Mouse (Mus musculus): ENCODE results near the gene Olfr593. TPM values are rescaled to one million over a fixed set of nuclear protein-coding genes. Genes with fewer than 3 reads are reported as not detected.

Olfr593 gene
- total RNA-seq (2023), result not detected

DNA sequence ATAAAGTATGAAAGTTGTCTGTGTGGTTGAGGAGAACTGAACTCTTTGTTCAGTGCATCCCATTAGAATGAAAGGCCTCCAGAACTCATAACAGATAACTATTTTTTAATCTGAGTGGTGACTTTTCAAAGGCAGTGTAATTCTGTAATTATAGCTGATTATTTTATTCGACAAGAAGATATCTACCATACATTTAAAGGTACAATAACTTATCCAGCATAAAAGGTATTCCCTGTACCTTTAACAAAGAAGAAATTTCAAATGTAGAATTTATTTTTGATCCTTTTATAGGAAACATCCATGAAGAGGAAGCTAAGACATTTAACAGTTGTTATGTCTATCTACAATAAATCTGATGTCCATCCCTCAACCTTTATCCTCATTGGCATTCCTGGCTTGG lies at the start of gene Olfr593:
Olfr593 (plus strand) TSS at position 301 of the 400 bp plus-strand sequence.

GRCm38 (mm10) chr7:103178240-103178639 lies 33.4 kb upstream of the Olfr593 start, which contains the start of gene Olfr591:
Gene Olfr591 (minus strand): TSS chr7:103178340.

GRCm38 (mm10) chr7:103184503-103184902 lies 27.2 kb upstream of the Olfr593 start, which contains the start of gene Olfr592:
Gene Olfr592 (plus strand): TSS chr7:103184803.

DNA sequence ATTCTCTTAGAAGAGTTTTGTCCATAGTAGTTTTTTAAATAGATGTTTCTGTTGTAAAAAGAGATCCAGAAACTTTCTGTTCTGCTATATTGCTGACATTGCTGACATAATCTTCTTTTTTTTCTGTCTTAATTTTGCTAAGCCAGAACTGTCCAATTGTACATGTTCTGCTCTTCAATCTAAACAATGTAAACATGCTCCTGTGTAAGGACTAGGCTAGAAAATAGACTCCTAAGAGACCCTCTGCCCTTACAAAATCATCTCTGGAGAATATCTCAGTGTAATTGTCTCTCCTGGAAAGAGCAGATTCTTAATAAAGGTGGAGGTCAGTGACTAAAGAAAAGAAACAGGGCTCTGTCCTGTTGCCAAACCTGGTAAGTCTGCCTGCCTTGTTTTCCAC lies 5.0 kb downstream of the Olfr593 start, which contains the start of gene Olfr594:
Olfr594 (plus strand) TSS at position 301 of the 400 bp plus-strand sequence.

GRCm38 (mm10) chr7:103252405-103252804 lies 40.7 kb downstream of the Olfr593 start, which contains the start of gene Usp17ld:
Gene Usp17ld (minus strand): TSS chr7:103252505.

Other genes with a start within 250 kb of the Olfr593 start
- not detected for gene Olfr576, start 249.2 kb upstream of the Olfr593 start, total RNA-seq (2023)
- not detected for gene Olfr577, start 235.9 kb upstream of the Olfr593 start, total RNA-seq (2023)
- gene Olfr578, start 222.5 kb upstream of the Olfr593 start, total RNA-seq (2023), result not detected
- gene Olfr582, start 173.8 kb upstream of the Olfr593 start, total RNA-seq (2023), result not detected
- not detected for gene Olfr583, start 160.6 kb upstream of the Olfr593 start, total RNA-seq (2023)
- not detected for gene Olfr584, start 130.0 kb upstream of the Olfr593 start, total RNA-seq (2023)
- not detected for gene Olfr585, start 114.1 kb upstream of the Olfr593 start, total RNA-seq (2023)
- gene Olfr586, start 86.2 kb upstream of the Olfr593 start, total RNA-seq (2023), result not detected
- gene Olfr588-ps1, start 71.0 kb upstream of the Olfr593 start, total RNA-seq (2023), result not detected
- not detected for gene Olfr589, start 55.5 kb upstream of the Olfr593 start, total RNA-seq (2023)
- gene Olfr591, start 33.5 kb upstream of the Olfr593 start, total RNA-seq (2023), result not detected
- gene Olfr592, start 27.1 kb upstream of the Olfr593 start, total RNA-seq (2023), result not detected
- gene Olfr594, start 5.1 kb downstream of the Olfr593 start, total RNA-seq (2023), result not detected
- not detected for gene Usp17ld, start 40.6 kb downstream of the Olfr593 start, total RNA-seq (2023)
- not detected for gene Olfr596, start 93.8 kb downstream of the Olfr593 start, total RNA-seq (2023)
- gene Olfr597, start 104.5 kb downstream of the Olfr593 start, total RNA-seq (2023), result not detected
- gene Olfr598, start 111.7 kb downstream of the Olfr593 start, total RNA-seq (2023), result not detected
- gene Olfr599, start 124.1 kb downstream of the Olfr593 start, total RNA-seq (2023), result not detected
- not detected for gene Olfr600, start 137.8 kb downstream of the Olfr593 start, total RNA-seq (2023)
- not detected for gene Olfr601, start 150.8 kb downstream of the Olfr593 start, total RNA-seq (2023)
- gene Olfr603, start 174.3 kb downstream of the Olfr593 start, total RNA-seq (2023), result not detected
- not detected for gene Usp17lc, start 203.2 kb downstream of the Olfr593 start, total RNA-seq (2023)
- gene Olfr605, start 233.6 kb downstream of the Olfr593 start, total RNA-seq (2023), result not detected
- not detected for gene Olfr606, start 237.2 kb downstream of the Olfr593 start, total RNA-seq (2023)

Data from B cell, adult 67 days (primary cell).